Mouse (Mus musculus) left cerebral cortex, adult 2 months (tissue): ENCODE data around the gene Ppfia3. TPM values are rescaled to one million over a fixed set of nuclear protein-coding genes. Genes with fewer than 3 reads are reported as not detected.
A peak's percentile ranks its signal among the peaks of the same experiment; 100 is the strongest.

Experiments used
- DNase-seq, 2 experiments: peaks; one replicate each; pipeline ENCODE4 v3.0.0; 2021 to 2022; ENCODE audit warnings: low spot score in 2 of 2, mixed read lengths in 1 of 2; ENCODE audit errors: extremely low spot score in 1 of 2
- H3K27ac ChIP-seq: fragments of 200-600 bp; 2 replicates; pipeline ENCODE4 v1.8.1; 2022
- H3K4me3 ChIP-seq: fragments of 200-600 bp; 2 replicates; pipeline ENCODE4 v1.8.1; 2022
- CTCF ChIP-seq: fragments of 200-600 bp; IDR thresholded peaks from 2 replicates; pipeline ENCODE4 v1.8.1; 2022; ENCODE audit warnings: antibody characterized with exemption, mild to moderate bottlenecking, moderate library complexity
- intact Hi-C: fragments of 180-260 bp; cut with DNase I; formaldehyde crosslinking; loops from one replicate; pipeline ENCODE4 v1.15.1; 2025
- total RNA-seq, 2 experiments: library from RNA; stranded (reverse); gene quantifications; 2 replicates each; pipeline ENCODE4 v1.2.3; 2021

The Ppfia3 gene
- total RNA-seq, 2 experiments from 2014 or later, result 156 to 159 TPM

DNA sequence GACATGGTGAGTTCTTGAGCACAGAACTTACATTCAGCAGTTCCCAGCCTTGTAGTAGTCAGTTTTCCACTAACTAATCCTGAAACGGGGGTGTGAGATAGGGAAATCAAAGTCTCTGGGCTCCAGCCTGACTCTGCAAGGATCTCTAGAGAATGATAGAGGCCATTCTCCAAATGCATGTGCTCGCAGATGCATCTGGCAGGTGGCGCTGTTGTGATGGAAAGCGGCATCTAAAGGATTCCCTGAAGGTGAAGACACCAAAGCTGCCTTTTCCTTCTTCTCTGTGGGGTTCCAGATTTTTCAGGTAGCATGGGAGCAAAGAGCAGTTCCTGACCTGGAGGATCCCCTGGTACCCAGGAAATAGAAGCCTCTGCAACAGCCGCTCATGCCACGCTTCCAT lies 66.5 kb downstream of the Ppfia3 start:
- peak; percentile 62 to 80 for DNase-seq
- peak overlapping the region; percentile 70 for H3K27ac ChIP-seq
- TF ChIP-seq CTCF, result peak; percentile 73
- H3K4me3 ChIP-seq, result no peak overlapping the region
- intact Hi-C loops, result loop anchor here (2.0 kb wide), 1 partner anchor 41 kb away; no protein-coding TSS in a partner anchor

DNA sequence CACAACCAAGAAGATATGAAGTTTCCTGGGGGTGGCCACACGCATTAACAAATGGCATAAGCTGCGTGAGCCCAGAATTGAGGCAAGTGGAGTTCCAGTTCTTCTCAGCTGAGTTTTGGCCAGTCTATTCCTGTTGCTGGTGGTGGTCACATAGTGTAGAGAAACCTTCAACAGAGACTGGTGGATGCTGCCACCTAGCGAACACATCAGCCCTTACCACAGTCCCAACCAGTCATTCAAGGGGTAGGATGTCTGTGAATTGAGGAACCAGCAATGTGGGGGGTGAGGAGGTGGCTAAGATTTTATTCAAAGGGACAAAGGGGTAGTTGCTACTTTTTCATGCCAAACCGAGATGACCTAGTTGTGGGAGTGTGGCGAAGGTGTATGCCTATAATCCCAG lies 67.1 kb downstream of the Ppfia3 start:
- TF ChIP-seq CTCF, result peak; percentile 68
- Histone ChIP-seq H3K27ac (peak overlapping the region; percentile 70), H3K4me3 (no peak overlapping the region)
- intact Hi-C loops, result loop anchor here (1.0 to 5.0 kb wide), 4 partner anchors 41 to 217 kb away; no protein-coding TSS in a partner anchor
- DNase-seq, result peak; percentile 64 to 69

DNA sequence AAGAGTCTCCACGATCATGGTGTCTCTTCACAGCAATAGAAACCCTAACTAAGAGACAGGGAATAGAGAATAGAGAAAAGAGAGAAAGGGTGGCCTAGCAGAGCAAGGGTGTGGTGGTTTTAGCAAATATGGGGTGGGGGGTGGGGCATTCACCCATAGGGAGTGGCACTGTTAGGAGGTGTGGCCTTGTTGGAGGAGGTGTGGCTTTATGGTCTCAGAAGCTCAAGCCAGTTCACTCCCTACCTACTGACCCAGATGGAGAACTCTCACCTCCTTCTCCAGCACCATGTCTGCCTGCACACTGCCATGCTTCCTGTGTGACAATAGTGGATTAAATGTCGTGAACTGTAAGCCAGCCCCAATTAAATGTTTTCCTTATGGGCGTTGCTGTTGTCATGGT lies 69.3 kb downstream of the Ppfia3 start:
- peak overlapping the region; percentile 44 for H3K27ac ChIP-seq
- no peak overlapping the region for H3K4me3 ChIP-seq
- intact Hi-C loops, result loop anchor here (5.0 kb wide), 2 partner anchors 90 to 215 kb away; no protein-coding TSS in a partner anchor
- no peak for DNase-seq
- TF ChIP-seq CTCF, result no peak

GRCm38 (mm10) chr7:45296626-45297025 lies 70.2 kb downstream of the Ppfia3 start:
- Histone ChIP-seq H3K4me3 (no peak overlapping the region), H3K27ac (no peak overlapping the region)
- intact Hi-C loops, result loop anchor here (5.0 kb wide), 2 partner anchors 89 to 214 kb away; no protein-coding TSS in a partner anchor
- no peak for TF ChIP-seq CTCF
- no peak for DNase-seq

Other genes starting within 250 kb of the Ppfia3 start
- gene Rps11, start 242.6 kb downstream of the Ppfia3 start, total RNA-seq, result 100 to 1,000 TPM; 421 to 444 TPM
- 100 to 1,000 TPM; 695 to 716 TPM for gene Rpl13a, start 238.3 kb downstream of the Ppfia3 start, total RNA-seq
- gene Gm45713, start 230.8 kb downstream of the Ppfia3 start, total RNA-seq, result not detected
- gene Flt3l, start 230.6 kb downstream of the Ppfia3 start, total RNA-seq, result 1 to 10 TPM; 6.7 to 8.8 TPM
- gene Pih1d1, start 212.7 kb downstream of the Ppfia3 start, total RNA-seq, result 10 to 100 TPM; 47.6 to 48.4 TPM
- gene Aldh16a1, start 212.4 kb downstream of the Ppfia3 start, total RNA-seq, result 10 to 100 TPM; 15.9 to 23.1 TPM
- 1,000 to 10,000 TPM; 1,255 to 1,327 TPM for gene Slc17a7, start 203.1 kb downstream of the Ppfia3 start, total RNA-seq
- under 1 TPM in 1 of 2 experiments, not detected in 1; 0.29 TPM for gene Gfy, start 187.4 kb downstream of the Ppfia3 start, total RNA-seq
- not detected for gene Pth2, start 186.0 kb downstream of the Ppfia3 start, total RNA-seq
- 1 to 10 TPM; 6.7 to 7.5 TPM for gene Ccdc155, start 162.1 kb downstream of the Ppfia3 start, total RNA-seq
- gene Dkkl1, start 154.9 kb downstream of the Ppfia3 start, total RNA-seq, result 10 to 100 TPM; 32.4 to 33.5 TPM
- gene Tead2, start 151.3 kb downstream of the Ppfia3 start, total RNA-seq, result 1 to 10 TPM; 3.9 to 4.1 TPM
- gene Cd37, start 127.9 kb downstream of the Ppfia3 start, total RNA-seq, result 1 to 10 TPM; 4.2 to 5.4 TPM
- gene Slc6a16, start 125.9 kb downstream of the Ppfia3 start, total RNA-seq, result 1 to 10 TPM; 1.9 to 2.4 TPM
- gene Slc6a21, start 89.5 kb downstream of the Ppfia3 start, total RNA-seq, result under 1 TPM in 1 of 2 experiments, not detected in 1; 0.23 TPM
- 10 to 100 TPM; 18.5 to 24.6 TPM for gene Trpm4, start 33.2 kb downstream of the Ppfia3 start, total RNA-seq
- gene Hrc, start 31.7 kb downstream of the Ppfia3 start, total RNA-seq, result under 1 TPM; 0.23 to 0.61 TPM
- 100 to 1,000 TPM; 156 to 178 TPM for gene Lin7b, start 3.6 kb upstream of the Ppfia3 start, total RNA-seq
- 100 to 1,000 TPM; 428 to 429 TPM for gene Snrnp70, start 28.7 kb upstream of the Ppfia3 start, total RNA-seq
- not detected for gene Kcna7, start 38.6 kb upstream of the Ppfia3 start, total RNA-seq
- not detected for gene Ntf5, start 46.7 kb upstream of the Ppfia3 start, total RNA-seq
- gene Lhb, start 53.8 kb upstream of the Ppfia3 start, total RNA-seq, result not detected
- 10 to 100 TPM; 18.2 to 19.2 TPM for gene Gys1, start 67.8 kb upstream of the Ppfia3 start, total RNA-seq
- gene Ruvbl2, start 71.1 kb upstream of the Ppfia3 start, total RNA-seq, result 10 to 100 TPM; 34.4 to 39.9 TPM
- 100 to 1,000 TPM; 200 to 208 TPM for gene Ftl1, start 92.9 kb upstream of the Ppfia3 start, total RNA-seq
- 10 to 100 TPM; 66.9 to 67.4 TPM for gene Bax, start 99.9 kb upstream of the Ppfia3 start, total RNA-seq
- under 1 TPM in 1 of 2 experiments, not detected in 1; 0.30 TPM for gene Tulp2, start 114.9 kb upstream of the Ppfia3 start, total RNA-seq
- 1 to 10 TPM; 1.5 to 2.0 TPM for gene Gm45808, start 119.8 kb upstream of the Ppfia3 start, total RNA-seq
- gene Dhdh, start 121.8 kb upstream of the Ppfia3 start, total RNA-seq, result 1 to 10 TPM; 3.7 to 4.8 TPM
- gene Nucb1, start 143.4 kb upstream of the Ppfia3 start, total RNA-seq, result 100 to 1,000 TPM in 1 of 2 experiments, 10 to 100 TPM in 1; 95.4 to 106 TPM
- gene Ppp1r15a, start 159.2 kb upstream of the Ppfia3 start, total RNA-seq, result 10 to 100 TPM; 25.2 to 29.3 TPM
- gene Plekha4, start 159.3 kb upstream of the Ppfia3 start, total RNA-seq, result 1 to 10 TPM; 4.2 to 5.1 TPM
- under 1 TPM; 0.61 to 0.68 TPM for gene Hsd17b14, start 187.9 kb upstream of the Ppfia3 start, total RNA-seq
- 10 to 100 TPM; 25.4 to 26.2 TPM for gene Bcat2, start 203.1 kb upstream of the Ppfia3 start, total RNA-seq
- not detected for gene Fgf21, start 248.5 kb upstream of the Ppfia3 start, total RNA-seq